Mouse (Mus musculus): ENCODE measurements at regions not wholly inside any gene's neighbourhood (a gene's known extent, or its start where the extent isn't known, plus 50 kb on each side); places are given as distances from the start of the nearest gene placed in this dataset.

- DNase-seq (ENCODE audit: low spot score in 2 of 2): no peak
Observed at GRCm38 (mm10) chr8:125367374-125367773, 202.2 kb downstream of the Sipa1l2 start.

GRCm38 (mm10) chr8:125365004-125365403, 204.6 kb downstream of the Sipa1l2 start:
- no peak for DNase-seq (ENCODE audit: low spot score in 2 of 2)

- no peak for DNase-seq (ENCODE audit: low spot score in 2 of 2)
Observed at GRCm38 (mm10) chr8:125359456-125359855, 210.2 kb downstream of the Sipa1l2 start.

- no peak for DNase-seq (ENCODE audit: low spot score in 2 of 2)
Observed at GRCm38 (mm10) chr8:125357759-125358158, 211.8 kb downstream of the Sipa1l2 start.

- peak in 1 of 2 experiments; percentile 25 for DNase-seq (ENCODE audit: low spot score in 2 of 2)
Observed at GRCm38 (mm10) chr8:125355059-125355509, 214.5 kb downstream of the Sipa1l2 start.

GRCm38 (mm10) chr8:125352276-125352675, 217.3 kb downstream of the Sipa1l2 start:
- DNase-seq (ENCODE audit: low spot score in 2 of 2): no peak

GRCm38 (mm10) chr8:125351486-125352032, 218.0 kb downstream of the Sipa1l2 start:
- no peak for DNase-seq (ENCODE audit: low spot score in 2 of 2)

GRCm38 (mm10) chr8:125349290-125350025, 220.2 kb downstream of the Sipa1l2 start:
- peak in 1 of 2 experiments; percentile 25 for DNase-seq (ENCODE audit: low spot score in 2 of 2)

- no peak for DNase-seq (ENCODE audit: low spot score in 2 of 2)
Observed at GRCm38 (mm10) chr8:125346182-125346581, 223.4 kb downstream of the Sipa1l2 start.

- no peak for DNase-seq (ENCODE audit: low spot score in 2 of 2)
Observed at GRCm38 (mm10) chr8:125345571-125345970, 224.0 kb downstream of the Sipa1l2 start.

- no peak for DNase-seq (ENCODE audit: low spot score in 2 of 2)
Observed at GRCm38 (mm10) chr8:125343867-125344266, 225.7 kb downstream of the Sipa1l2 start.

GRCm38 (mm10) chr8:125342521-125342920, 227.1 kb downstream of the Sipa1l2 start:
- DNase-seq (ENCODE audit: low spot score in 2 of 2): no peak

GRCm38 (mm10) chr8:125341606-125342005, 228.0 kb downstream of the Sipa1l2 start:
- no peak for DNase-seq (ENCODE audit: low spot score in 2 of 2)

- no peak for DNase-seq (ENCODE audit: low spot score in 2 of 2)
Observed at GRCm38 (mm10) chr8:125338222-125338621, 231.4 kb downstream of the Sipa1l2 start.

- no peak for DNase-seq (ENCODE audit: low spot score in 2 of 2)
Observed at GRCm38 (mm10) chr8:125337444-125338077, 232.0 kb downstream of the Sipa1l2 start.

GRCm38 (mm10) chr8:125336799-125337198, 232.8 kb downstream of the Sipa1l2 start:
- no peak for DNase-seq (ENCODE audit: low spot score in 2 of 2)

- DNase-seq (ENCODE audit: low spot score in 2 of 2): no peak
Observed at GRCm38 (mm10) chr8:125335575-125336370, 233.8 kb downstream of the Sipa1l2 start.

GRCm38 (mm10) chr8:125335171-125335570, 234.4 kb downstream of the Sipa1l2 start:
- DNase-seq (ENCODE audit: low spot score in 2 of 2): no peak

- DNase-seq (ENCODE audit: low spot score in 2 of 2): no peak
Observed at GRCm38 (mm10) chr8:125330638-125331037, 239.0 kb downstream of the Sipa1l2 start.

GRCm38 (mm10) chr8:125328650-125329049, 241.0 kb downstream of the Sipa1l2 start:
- no peak for DNase-seq (ENCODE audit: low spot score in 2 of 2)

GRCm38 (mm10) chr8:125327551-125328262, 241.9 kb downstream of the Sipa1l2 start:
- DNase-seq (ENCODE audit: low spot score in 2 of 2): no peak
